Mouse (Mus musculus): ENCODE measurements around the gene Smyd3.

The Smyd3 gene

DNA sequence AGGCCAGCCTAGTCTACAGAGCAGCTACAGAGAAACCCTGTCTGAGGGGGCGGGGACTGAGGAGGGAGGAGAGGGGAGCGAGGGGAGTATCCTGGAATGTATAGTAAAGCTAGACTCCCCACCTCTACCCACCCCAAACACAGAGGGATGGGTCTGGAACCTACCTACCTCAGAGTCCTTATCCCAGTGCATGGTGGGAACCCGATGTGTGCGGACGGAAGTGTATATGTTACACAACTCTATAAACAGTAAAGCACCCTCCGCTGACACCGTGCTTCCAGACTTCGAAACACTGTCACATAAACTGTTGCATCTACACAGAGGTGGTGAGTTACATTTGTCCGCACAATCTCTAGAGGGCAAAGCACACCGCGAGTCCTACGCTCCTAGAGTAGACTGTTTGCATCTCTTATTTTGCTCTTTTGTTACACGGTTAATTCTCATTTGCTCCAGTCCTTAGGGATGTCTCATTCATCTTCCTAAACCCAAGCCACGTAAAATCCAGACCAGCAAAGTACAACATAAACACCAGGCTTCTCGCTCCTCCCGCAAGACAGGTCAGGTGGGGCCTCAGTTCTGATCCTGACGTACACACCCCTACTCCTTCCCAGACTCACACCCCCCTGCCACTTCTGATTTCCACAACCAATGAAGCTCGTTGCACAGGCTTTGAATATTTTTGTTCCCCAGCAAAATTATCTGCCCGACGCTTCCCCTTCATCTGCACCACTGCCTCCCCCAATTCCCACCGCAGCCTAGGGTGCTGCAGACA, 714 bp downstream of the Smyd3 start:
- DNase-seq: no peak

DNA sequence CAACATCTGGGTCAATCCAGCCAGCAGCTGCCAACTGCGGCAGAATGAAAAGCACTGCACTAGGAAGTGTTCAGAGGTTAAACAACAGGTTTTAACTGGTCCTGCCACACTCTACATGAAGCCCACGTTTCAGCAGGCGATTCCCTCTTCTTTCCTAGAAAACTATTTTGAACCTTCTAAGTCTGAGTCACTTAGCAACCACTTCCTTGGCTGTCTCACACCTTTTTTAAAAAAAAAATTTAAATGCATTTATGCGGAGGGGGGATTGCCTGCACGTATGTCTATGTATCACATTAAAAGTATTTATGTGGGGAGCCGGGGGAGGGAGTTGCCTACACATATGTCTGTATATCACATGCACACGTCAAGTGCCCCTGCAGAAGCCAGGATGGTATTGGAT, 5.9 kb downstream of the Smyd3 start:
- DNase-seq: no peak

DNA sequence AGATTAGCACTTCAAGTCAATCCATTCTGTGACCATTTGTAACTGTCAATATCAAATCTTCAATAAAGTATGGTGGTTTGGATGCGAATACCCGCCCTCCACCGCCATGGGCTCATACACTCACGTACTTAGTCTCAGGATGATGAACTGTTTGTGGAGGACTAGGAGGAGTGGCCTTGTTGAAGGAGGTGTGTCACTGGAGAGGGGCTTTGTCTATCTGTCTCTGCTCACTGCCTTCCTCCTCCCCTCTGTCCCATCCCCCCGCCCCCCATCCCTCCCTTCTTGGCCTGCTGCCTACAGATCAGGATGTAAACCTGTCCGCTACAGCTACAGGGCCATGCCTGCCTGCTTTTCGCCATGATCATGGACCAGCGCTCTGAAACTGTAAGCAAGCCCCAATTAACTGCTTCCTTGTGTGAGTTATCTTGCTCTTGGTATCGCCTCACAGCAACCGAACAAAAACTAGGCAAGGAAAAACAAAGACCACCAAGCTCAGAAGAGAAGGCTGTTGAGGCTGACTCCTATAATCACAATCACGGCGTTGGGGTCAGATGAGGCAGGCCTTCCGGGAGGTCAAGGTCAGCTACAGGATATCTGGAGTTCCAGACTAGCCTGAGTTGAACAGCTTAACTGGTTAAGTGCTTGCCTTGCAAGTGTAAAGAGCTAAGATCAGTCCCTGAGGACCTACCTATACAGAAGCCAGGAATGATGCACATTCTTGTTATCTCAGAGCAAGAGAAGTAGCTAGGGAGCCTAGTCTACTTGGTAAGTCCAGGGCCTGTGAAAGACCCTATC, 7.1 kb downstream of the Smyd3 start:
- DNase-seq: no peak

DNA sequence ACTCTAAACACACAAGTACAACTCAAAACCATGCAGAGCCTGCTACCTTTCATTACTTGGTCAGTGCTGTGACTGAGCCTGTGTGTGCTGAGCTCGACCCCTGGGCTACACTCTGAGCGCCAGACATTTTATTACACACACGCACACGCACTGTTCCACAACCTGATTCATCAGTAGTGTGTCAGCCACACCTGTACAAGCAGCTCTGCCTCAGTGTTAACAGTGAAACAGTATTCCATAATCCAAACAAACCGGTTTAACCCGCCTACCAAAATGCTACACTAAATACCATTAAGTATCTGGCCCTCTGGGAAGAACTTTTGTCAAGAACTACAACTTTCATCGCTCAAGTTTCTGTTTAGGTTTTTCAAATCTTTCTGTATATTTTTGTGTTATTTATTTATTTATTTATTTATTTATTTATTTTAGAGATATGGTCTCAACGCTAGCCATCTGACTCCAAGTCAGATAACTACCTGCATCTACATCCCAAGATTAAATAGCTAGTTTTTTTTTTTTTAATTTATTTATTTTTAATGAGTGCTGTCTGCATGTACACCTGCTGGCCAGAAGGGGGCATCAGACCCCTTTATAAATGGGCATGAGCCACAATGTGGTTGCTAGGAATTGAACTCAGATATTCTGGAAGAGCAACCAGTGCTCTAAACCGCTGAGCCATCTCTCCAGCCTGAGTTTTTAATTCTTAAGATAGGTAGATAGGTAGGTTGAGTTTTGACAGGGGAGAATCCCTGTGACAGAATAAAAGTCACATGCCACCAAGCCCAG, 11.1 kb downstream of the Smyd3 start:
- no peak for DNase-seq

DNA sequence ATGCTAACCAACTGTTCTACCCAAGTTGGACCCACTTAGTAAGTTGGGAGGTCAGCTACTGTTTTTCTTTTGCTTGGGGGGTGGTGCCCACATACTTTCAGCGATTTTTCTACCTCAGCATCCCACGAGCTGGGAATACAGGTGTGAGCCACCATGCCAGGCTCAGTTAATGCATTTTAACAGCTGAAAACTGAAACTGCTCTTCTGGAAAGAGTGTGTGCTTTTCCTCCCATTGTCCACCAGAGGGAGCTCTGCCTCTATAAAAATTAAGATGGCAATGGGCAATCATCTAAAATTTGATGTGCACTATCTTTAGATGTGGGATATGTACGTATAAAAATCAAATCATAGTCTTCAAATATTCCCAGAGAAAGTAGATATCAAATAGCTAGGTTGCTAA, 15.3 kb downstream of the Smyd3 start:
- no peak for DNase-seq

DNA sequence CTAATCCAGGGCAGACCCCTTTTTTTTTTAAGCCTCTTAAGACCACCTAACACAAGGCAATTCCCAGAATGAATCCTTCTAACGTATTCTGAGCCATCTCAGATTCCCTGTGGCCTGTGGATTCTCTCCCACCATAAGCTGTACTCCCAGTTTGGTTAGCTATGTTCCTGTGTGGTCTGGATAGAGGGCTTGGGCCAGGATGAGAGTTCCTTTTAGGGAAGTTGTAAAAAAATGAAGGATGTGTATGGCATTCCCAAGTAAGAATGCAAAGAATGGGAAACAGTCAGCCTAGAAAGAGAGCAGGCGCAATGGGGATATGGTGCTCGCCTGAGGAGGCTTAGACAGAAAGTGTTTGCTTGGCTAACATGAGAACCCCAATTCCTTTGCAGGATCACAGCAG, 18.6 kb downstream of the Smyd3 start:
- no peak for DNase-seq

DNA sequence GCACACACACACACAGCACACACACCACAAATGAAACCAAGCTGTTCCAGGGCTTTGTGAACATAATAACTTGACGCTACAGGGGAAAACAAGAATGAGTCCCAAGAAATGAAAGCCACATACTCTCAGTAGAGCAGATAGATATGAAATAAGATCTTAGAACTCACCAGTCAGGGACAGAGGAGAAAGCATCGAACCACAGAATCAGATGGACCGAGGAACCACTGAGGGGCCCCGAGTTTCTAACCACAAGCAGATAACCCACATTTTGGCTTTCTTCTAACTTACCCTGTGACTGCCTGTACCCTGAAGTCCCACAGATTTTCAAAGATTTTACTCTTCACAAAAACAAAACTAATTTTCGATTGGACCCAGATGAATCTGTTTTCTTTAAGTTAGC, 24.9 kb downstream of the Smyd3 start:
- no peak for DNase-seq

DNA sequence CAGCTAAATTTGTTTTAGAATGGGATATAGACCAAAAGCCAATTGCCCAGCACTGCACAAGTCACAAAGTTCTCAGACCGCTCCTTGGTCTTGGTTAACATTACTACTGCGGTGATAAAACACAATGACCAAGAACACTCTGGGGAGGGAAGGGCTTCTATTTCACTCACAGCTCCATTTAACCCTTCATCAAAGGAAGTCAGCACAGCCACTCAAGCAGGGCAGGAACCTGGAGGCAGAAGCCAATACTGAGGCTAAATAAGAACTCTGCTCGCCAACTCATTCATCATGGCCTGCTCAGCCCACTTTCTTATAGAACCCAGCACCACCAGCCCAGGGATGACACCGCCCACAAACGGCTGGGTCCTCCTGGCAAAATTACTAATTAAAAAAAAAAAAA, 29.3 kb downstream of the Smyd3 start:
- no peak for DNase-seq

DNA sequence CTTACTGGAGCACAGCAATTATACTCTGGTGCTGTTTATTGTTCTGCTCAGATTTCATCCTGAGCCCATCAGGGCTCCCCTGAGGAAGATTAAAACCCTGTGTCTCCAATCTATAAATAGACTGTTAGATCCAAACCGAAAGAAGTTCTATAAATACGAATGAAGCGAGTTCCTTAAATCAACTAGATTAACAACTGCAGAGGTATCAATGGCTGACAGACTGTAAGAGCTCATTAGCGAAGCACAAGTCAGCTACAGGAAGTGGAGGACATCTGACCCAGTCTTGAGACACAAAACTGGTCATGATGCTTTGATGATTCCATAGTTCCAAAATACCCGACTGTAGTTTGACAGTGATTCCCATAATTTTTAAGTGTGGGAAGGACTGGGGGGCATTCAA, 29.9 kb downstream of the Smyd3 start:
- DNase-seq: no peak

DNA sequence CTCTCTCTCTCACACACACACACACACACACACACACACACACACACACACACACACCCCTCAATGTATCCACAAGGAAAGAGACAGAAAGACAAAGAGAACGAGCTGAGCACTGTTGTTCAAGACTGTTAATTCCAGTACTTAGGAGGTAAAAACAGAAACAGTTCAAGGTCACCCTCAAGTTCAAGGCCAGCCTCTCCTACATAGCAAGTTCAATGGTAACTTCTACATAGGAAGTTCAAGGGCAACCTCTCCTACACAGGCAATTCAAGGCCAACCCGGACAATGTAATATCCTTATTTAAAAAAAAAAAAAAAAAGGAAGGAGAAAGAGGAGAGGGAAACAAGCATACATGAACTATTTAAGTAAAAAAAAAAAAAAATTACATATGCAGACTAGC, 30.6 kb downstream of the Smyd3 start:
- no peak for DNase-seq

DNA sequence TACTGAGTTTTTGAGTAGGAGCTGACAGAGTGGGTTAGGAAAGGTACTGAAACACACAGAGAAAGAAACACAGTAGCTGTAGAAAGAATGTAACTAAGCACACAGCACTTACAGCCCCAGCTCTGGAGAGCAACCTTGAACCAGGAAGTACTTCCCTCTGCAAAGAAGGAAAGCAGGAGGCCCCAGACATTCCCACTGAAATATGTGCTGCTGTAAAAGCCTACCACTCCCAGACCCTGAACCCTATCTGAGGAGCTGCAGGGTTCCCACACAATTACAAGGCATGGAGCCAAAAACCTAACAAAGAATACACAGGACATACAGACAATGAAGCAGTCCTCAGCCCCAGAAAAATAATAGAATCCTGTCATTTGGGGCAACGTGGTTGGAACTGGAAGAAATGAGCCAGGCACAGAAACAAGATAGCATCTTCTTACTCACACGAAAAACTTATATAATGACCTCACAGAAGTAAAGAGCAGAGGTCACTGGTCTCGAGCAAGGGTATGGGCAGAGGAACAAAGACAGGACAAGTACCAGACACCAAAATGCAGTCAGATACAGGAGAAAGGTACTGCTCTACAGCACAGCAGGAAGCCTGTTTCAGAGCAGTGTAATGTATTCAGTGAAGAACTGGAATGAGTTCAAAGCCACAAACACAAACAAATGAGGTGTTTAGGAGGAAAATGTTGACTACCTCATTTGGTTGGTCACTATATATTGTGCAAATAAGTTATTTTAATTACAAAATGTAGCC, 31.9 kb downstream of the Smyd3 start:
- no peak for DNase-seq

DNA sequence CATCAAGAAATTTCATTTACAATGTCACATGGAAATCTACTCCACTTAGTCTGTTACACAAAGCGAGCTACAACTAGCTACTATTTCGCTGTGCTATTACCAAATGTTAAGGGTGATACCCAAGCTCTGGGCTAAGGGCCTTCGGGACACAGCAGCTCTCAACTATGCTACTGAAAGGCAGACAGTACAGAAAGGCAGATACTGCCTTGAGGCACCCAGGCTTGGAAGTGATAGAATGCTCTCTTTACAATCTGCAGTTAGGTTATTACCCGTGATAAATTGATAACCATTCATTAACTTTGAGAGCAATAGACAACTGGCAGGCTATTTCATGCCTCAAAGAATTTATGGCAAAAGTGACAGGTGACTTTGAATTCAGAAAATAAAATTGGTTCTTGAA, 37.0 kb downstream of the Smyd3 start:
- no peak for DNase-seq

DNA sequence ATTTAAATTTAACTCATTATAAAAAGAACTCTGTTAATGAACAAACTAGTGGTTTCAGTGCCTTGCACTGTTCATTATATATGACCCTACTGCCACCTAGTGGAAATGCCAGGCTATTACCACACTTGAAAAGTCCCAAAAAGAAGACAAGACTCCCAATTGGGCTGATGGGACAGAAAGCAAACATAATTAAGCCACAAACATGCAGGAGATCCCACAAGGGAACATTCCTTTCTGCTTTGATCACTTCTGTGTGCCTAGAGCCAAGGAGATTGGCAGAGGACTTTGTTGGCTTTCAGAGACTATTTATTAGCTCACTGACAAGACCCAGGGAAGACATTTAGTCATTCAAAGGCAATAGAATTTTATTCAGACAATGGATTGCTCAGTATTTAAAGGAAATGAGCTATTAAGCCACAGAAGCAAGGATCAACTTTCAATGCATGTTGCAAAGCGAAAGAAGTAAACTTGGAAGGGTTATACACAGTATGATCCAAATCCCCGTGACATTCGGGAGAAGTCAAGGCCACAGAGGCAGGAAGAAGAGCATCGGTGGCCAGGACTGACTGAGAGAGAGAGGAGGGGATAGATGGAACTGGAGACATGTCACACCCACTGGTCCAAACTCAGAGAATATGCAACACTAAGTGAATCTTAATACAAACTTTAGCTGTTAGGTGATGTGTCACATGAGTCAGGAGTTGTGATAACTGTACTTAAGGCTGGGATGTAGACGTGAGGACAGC, 40.5 kb downstream of the Smyd3 start:
- peak; percentile 44 for DNase-seq

DNA sequence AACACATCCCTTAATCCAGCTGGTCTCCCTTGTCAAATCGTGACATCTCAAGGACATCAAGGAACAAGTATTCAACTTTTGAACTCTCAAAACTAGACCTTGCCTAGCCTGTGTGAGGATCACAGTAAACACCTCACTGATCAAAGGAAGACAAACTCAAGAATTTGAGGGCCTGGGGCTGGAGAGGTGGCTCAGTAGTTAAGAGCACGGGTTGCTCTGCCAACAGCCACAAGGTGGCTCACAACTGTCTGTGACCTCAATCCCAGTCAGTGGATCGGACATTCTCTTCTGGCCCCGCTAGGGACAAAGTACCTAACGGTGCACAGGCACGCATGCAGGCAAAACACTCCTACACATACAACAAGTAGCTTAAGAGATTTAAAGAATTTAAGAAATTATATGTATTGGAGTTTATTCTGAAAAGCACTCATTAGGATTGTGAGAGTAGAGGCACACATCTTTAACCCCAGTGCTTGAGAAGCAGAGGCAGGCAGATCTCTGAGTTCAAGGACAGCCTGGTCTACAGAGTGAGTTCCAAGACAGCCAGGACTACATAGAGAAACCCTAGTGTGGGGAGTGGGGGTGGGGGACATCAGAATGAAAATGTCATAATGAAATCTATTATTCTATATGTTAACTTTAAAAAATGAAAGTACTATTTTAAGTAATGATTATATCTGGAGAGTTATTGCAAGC, 41.2 kb downstream of the Smyd3 start:
- DNase-seq: no peak

DNA sequence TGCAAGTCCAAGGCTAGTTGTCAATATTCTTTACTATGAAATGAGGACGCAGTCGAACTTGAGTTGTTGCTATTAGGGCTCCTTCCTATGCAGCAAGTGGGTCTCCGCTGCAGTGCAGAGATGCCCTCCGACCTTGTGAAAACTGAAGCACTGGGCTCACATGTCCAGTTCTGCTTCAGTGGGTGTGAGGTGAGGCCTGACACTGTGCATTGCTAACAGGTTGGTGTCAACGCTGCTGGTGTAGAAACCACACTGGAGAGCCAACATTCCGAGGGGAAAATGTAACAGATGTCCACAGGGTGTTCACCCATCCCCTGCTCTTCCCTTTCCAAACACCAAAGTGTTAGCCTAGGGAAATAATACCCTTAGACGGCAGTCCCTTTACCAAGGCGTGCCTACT, 43.1 kb downstream of the Smyd3 start:
- no peak for DNase-seq

DNA sequence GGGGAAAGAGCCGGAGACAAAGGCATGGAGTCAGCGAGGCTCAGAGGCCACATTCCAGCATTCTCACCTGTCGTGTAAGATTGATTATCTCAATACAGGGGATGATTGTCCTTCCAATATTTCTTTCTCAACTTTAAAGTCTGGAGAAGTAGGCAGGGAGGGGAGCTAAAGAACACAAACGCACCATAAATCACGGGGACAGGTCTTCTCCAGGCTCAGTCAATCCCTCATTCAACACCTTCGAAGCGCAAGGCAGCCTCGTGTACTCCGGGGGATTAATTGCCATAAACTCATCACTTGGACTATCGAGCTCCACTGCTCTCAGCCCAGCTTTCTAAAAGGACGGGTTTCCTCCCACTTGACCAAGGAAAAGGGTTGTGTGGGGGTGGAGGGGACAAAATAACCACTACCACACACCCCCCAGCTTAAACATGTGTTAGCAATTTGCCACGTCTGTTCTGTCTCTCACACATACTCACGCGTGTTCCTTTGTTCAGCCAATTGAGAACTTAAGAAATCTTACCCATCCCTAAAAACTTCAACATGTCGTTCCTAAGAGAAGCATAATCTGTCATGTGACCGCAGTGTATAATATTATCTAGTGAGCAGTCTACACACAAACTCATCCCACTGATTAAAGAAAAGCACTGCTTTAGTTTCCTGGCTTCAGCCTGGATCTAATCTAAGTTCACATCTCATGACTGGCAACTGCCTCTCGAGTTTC, 43.8 kb downstream of the Smyd3 start:
- no peak for DNase-seq

DNA sequence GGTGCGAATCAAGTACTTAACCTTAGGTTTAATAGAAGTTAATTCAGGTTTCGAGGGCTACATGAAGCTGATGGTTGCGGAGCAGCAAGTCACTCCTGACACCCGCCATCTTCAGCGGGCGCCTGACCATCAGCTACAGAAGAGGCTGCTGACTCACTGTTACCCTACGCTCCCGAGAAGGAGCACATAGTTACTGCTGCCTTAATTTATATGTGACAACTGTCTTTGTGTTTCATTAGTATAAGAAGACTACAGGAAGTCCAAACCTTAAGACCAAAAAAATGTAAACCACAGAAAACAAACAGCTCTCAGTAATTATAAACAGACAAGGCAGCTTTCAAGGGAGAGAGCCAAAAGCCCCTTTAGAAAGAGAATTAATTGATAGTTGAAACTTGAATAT, 49.9 kb downstream of the Smyd3 start:
- DNase-seq: no peak

DNA sequence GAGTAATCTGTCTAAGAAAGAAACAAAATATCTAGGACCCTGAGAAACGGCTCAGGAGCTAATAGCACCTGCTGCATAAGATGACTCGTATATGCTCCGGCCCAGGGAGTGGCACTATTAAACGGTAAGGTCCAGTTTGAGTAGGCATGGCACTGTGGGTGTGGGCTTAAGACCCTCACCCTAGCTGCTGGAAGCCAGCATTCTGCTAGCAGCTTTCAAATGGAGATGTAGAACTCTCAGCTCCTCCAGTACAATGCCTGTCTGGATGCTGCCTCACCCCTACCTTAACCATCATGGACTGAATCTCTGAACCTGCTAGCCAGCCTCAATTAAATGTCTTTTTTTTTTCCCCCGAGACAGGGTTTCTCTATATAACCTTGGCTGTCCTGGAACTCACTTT, 55.5 kb downstream of the Smyd3 start:
- no peak for DNase-seq

DNA sequence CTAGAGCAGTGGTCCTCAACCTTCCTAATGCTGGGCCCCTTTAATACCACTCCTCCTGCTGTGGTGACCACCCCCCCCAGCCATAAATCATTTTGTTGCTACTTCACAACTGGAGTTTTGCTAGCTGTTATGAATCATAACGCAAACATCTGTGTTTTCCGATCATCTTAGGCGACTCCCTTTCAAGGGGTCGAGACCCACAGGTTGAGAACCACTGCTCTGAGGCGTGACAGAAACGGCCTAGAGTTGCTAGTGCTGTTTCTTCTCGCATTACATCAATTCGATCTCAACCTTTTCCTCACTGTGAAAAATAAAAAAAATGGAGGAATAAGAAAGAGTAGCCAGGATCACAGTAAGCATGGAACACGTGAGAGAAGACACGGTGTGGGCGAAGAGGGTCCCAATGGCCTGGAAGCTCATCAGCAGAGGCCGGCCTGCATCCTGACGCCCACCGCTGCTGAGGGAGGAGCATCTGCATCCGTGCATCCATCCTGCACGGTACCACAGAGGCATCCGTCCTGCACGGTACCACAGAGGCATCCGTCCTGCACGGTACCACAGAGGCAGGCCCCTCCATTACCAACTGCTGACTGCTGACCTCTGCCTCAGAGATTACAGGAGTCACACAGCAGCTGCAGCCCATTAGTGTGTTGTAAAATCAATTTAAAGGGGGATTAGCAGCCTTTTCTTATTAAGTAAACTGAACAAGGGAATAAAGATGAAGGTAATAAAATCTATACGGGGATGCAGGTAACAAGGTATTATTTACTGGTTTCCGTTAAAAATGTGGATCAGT, 56.6 kb downstream of the Smyd3 start:
- DNase-seq: no peak

DNA sequence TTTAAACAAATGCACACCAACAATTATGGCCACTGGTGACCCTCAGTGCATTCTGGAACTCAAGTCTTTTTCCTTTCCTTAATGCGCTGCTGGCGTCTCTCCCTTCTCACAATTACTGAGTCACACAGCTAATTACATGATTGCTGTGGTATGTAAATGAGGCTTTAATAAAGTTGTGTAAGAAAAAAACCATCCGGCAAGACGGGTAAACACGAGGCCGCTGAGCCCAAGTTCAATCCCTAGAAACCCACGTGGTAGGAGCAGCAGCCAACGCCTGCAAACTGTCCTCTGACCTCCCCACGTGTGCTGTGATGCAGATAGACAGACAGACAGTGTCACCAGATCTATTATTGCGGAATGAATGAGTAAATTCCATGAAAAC, 58.9 kb downstream of the Smyd3 start:
- no peak for DNase-seq
